Mouse (Mus musculus): ENCODE measurements around the gene Nmt1. TPM values are rescaled to one million over a fixed set of nuclear protein-coding genes. Genes with fewer than 3 reads are reported as not detected.

Gene Nmt1
- polyA plus RNA-seq, 1 experiment: 101 TPM

DNA sequence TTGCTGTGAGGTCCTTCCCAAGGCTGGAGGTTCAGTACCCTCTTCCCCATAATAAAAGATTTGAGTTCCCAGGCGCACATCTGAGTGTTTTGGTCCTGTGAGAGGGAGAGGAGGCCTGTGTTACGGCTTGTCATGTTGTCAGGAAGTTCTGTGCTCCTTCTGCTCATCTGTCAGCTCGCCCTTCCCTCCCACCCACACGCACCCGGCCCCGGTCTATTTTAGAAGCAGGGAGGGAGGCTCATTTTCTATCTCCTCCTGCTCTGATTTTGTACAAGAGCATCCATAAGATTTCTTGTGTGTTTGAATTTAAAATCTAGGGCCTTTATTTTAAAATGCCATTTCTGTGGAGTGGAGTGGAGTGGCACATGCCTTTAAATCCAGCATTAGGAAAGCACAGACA, 10.0 kb downstream of the Nmt1 start:
- no peak for TF ChIP-seq EP300 (IDR thresholded peaks at IDR 0.05; ENCODE audit: insufficient read depth, low read depth, low read length)
- H3K27ac ChIP-seq (ENCODE audit: insufficient read depth, low read length): no peak overlapping the region
- peaks cover 5% of the 10 kb centered on the region for H3K4me1 ChIP-seq (ENCODE audit: control insufficient read depth, insufficient read depth, low read length)
- H3K9ac ChIP-seq (ENCODE audit: low read depth, poor library complexity, severe bottlenecking): no peak overlapping the region
- H3K36me3 ChIP-seq (ENCODE audit: control insufficient read depth, insufficient read depth, low read length, poor library complexity, severe bottlenecking): peaks cover 4% of the 10 kb centered on the region; the same call in 1 of the 2 replicates
- H3K4me3 ChIP-seq (ENCODE audit: low read depth, low read length): no peak overlapping the region
- no peaks in the 10 kb centered on the region for H3K27me3 ChIP-seq (ENCODE audit: control insufficient read depth, insufficient read depth, low read length, poor library complexity, severe bottlenecking)
- no peaks in the 10 kb centered on the region for H3K9me3 ChIP-seq (replicated peaks; ENCODE audit: control insufficient read depth, insufficient read depth, low read length, poor library complexity, severe bottlenecking)

DNA sequence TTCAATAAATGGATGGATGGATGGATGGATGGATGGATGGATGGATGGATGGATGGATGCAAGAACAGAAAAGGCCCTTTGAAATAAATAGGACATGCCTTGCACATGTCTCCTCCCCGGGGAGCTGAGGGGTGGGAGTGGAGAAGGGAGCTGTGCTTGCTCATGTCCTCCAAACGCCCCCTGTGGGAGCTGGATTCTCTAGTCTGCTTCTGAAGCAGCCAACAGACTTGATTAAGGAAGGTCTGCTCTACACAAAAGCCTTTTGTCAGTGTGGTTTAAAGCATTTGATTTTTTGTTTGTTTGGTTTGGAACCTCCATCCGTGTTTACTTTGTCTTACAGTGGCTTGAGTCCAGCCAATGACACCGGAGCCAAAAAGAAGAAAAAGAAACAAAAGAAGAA, 14.8 kb downstream of the Nmt1 start:
- H3K4me3 ChIP-seq (ENCODE audit: low read depth, low read length): no peak overlapping the region
- peak overlapping the region; percentile 92 for H3K27ac ChIP-seq (ENCODE audit: insufficient read depth, low read length)
- H3K9me3 ChIP-seq (replicated peaks; ENCODE audit: control insufficient read depth, insufficient read depth, low read length, poor library complexity, severe bottlenecking): no peaks in the 10 kb centered on the region
- peaks cover 37% of the 10 kb centered on the region for H3K36me3 ChIP-seq (ENCODE audit: control insufficient read depth, insufficient read depth, low read length, poor library complexity, severe bottlenecking)
- TF ChIP-seq EP300 (IDR thresholded peaks at IDR 0.05; ENCODE audit: insufficient read depth, low read depth, low read length): peak; percentile 88
- no peak for TF ChIP-seq POLR2A (IDR thresholded peaks at IDR 0.05; ENCODE audit: insufficient read depth, low read length)
- no peak for TF ChIP-seq CTCF (IDR thresholded peaks at IDR 0.05; ENCODE audit: low read depth, low read length)
- peaks cover 7% of the 10 kb centered on the region for H3K4me1 ChIP-seq (ENCODE audit: control insufficient read depth, insufficient read depth, low read length)
- peak overlapping the region; percentile 59 for H3K9ac ChIP-seq (ENCODE audit: low read depth, poor library complexity, severe bottlenecking)
- no peaks in the 10 kb centered on the region for H3K27me3 ChIP-seq (ENCODE audit: control insufficient read depth, insufficient read depth, low read length, poor library complexity, severe bottlenecking)

DNA sequence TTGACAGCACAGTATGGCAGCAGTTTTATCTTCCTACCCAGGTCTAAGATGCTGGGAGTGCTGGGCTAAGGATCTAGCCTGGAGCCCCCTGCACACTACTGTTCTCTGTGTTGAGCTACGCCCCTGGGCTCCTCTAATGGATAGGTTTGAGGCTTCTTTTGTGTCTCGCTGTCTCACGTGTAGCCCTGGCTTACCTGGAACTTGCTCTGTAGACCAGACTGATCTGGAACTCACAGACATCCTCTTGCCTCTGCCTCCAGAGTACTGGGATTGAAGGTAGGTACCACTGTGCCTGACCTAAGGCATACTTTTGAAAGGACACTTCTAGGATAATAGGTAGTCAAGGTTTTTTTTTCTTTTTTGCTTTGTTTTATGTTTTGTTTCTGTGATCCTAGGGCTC, 16.0 kb downstream of the Nmt1 start:
- Histone ChIP-seq H3K36me3 (ENCODE audit: control insufficient read depth, insufficient read depth, low read length, poor library complexity, severe bottlenecking) (peaks cover 35% of the 10 kb centered on the region), H3K4me1 (ENCODE audit: control insufficient read depth, insufficient read depth, low read length) (peaks cover 7% of the 10 kb centered on the region), H3K4me3 (ENCODE audit: low read depth, low read length) (no peak overlapping the region), H3K9ac (ENCODE audit: low read depth, poor library complexity, severe bottlenecking) (no peak overlapping the region), H3K27ac (ENCODE audit: insufficient read depth, low read length) (peak overlapping the region; percentile 88), H3K9me3 (replicated peaks; ENCODE audit: control insufficient read depth, insufficient read depth, low read length, poor library complexity, severe bottlenecking) (no peaks in the 10 kb centered on the region), H3K27me3 (ENCODE audit: control insufficient read depth, insufficient read depth, low read length, poor library complexity, severe bottlenecking) (no peaks in the 10 kb centered on the region)
- TF ChIP-seq EP300 (IDR thresholded peaks at IDR 0.05; ENCODE audit: insufficient read depth, low read depth, low read length): no peak
- TF ChIP-seq CTCF (IDR thresholded peaks at IDR 0.05; ENCODE audit: low read depth, low read length): no peak
- TF ChIP-seq POLR2A (IDR thresholded peaks at IDR 0.05; ENCODE audit: insufficient read depth, low read length): no peak

DNA sequence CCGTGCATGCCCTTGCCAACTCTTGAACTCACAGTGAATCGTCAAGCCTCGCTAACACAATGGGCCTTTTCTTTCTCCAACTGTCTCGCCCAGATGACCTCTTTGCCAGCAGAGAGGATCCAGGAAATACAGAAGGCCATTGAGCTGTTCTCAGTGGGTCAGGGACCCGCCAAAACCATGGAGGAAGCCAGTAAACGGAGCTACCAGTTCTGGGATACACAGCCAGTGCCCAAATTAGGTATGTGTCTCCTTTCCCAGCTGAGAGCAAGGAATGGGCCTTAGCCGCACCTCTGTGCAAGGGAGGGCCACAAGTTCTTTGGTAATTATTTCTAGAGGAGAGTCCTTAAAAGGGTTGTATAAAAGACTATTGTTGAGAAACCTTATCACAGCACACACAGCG, 18.3 kb downstream of the Nmt1 start:
- Histone ChIP-seq H3K9ac (ENCODE audit: low read depth, poor library complexity, severe bottlenecking) (no peak overlapping the region), H3K27me3 (ENCODE audit: control insufficient read depth, insufficient read depth, low read length, poor library complexity, severe bottlenecking) (no peaks in the 10 kb centered on the region), H3K27ac (ENCODE audit: insufficient read depth, low read length) (0 out of 2 replicates have a peak overlapping the region, but pooled peaks have one; percentile 64), H3K9me3 (replicated peaks; ENCODE audit: control insufficient read depth, insufficient read depth, low read length, poor library complexity, severe bottlenecking) (no peaks in the 10 kb centered on the region), H3K4me1 (ENCODE audit: control insufficient read depth, insufficient read depth, low read length) (peaks cover 7% of the 10 kb centered on the region), H3K4me3 (ENCODE audit: low read depth, low read length) (no peak overlapping the region), H3K36me3 (ENCODE audit: control insufficient read depth, insufficient read depth, low read length, poor library complexity, severe bottlenecking) (peaks cover 46% of the 10 kb centered on the region)
- TF ChIP-seq EP300 (IDR thresholded peaks at IDR 0.05; ENCODE audit: insufficient read depth, low read depth, low read length): no peak
- no peak for TF ChIP-seq POLR2A (IDR thresholded peaks at IDR 0.05; ENCODE audit: insufficient read depth, low read length)
- no peak for TF ChIP-seq CTCF (IDR thresholded peaks at IDR 0.05; ENCODE audit: low read depth, low read length)

DNA sequence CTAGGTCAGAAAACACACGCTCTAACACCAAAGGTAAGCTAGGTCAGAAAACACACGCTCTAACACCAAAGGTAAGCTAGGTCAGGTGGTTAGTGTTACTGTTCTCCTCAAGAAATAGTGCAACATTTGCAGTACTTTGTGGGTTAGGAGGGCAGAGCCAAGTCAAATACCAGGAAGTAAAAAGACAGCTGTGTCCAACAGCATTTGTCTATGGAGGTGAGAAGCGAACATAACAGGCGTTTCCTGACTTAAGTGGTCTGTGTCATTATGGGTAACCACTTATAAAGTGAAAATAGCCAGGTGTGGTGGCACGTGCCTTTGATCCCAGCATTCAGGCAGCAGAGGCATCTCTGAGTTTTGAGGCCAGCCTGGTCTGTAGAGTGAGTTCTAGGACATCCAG, 21.6 kb downstream of the Nmt1 start:
- Histone ChIP-seq H3K27me3 (ENCODE audit: control insufficient read depth, insufficient read depth, low read length, poor library complexity, severe bottlenecking) (no peaks in the 10 kb centered on the region), H3K9me3 (replicated peaks; ENCODE audit: control insufficient read depth, insufficient read depth, low read length, poor library complexity, severe bottlenecking) (no peaks in the 10 kb centered on the region), H3K4me1 (ENCODE audit: control insufficient read depth, insufficient read depth, low read length) (no peaks in the 10 kb centered on the region), H3K4me3 (ENCODE audit: low read depth, low read length) (no peak overlapping the region), H3K27ac (ENCODE audit: insufficient read depth, low read length) (no peak overlapping the region), H3K9ac (ENCODE audit: low read depth, poor library complexity, severe bottlenecking) (no peak overlapping the region), H3K36me3 (ENCODE audit: control insufficient read depth, insufficient read depth, low read length, poor library complexity, severe bottlenecking) (peaks cover 56% of the 10 kb centered on the region)
- TF ChIP-seq EP300 (IDR thresholded peaks at IDR 0.05; ENCODE audit: insufficient read depth, low read depth, low read length): no peak
- TF ChIP-seq POLR2A (IDR thresholded peaks at IDR 0.05; ENCODE audit: insufficient read depth, low read length): no peak
- no peak for TF ChIP-seq CTCF (IDR thresholded peaks at IDR 0.05; ENCODE audit: low read depth, low read length)

DNA sequence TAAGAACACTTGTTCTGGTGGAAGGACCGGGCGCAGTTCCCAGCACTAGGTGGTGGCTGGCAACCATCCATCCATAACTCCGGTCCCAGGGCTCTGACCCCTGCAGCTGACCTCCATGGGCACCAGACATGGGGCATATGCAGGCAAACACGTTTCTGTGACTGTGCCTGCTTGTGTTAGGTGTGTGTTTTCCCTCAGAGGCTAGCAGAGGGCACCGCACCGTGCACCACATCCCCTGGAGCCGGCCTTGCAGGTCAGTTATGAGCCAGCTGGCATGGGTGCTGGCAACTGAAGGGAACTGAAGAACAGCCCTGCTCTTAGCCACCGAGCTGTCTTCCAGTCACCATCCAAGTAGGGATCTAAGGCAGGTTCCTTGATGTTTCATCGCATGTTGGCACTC, 22.2 kb downstream of the Nmt1 start:
- Histone ChIP-seq H3K4me1 (ENCODE audit: control insufficient read depth, insufficient read depth, low read length) (no peaks in the 10 kb centered on the region), H3K4me3 (ENCODE audit: low read depth, low read length) (no peak overlapping the region), H3K27ac (ENCODE audit: insufficient read depth, low read length) (no peak overlapping the region), H3K9me3 (replicated peaks; ENCODE audit: control insufficient read depth, insufficient read depth, low read length, poor library complexity, severe bottlenecking) (no peaks in the 10 kb centered on the region), H3K27me3 (ENCODE audit: control insufficient read depth, insufficient read depth, low read length, poor library complexity, severe bottlenecking) (no peaks in the 10 kb centered on the region), H3K9ac (ENCODE audit: low read depth, poor library complexity, severe bottlenecking) (no peak overlapping the region), H3K36me3 (ENCODE audit: control insufficient read depth, insufficient read depth, low read length, poor library complexity, severe bottlenecking) (peaks cover 53% of the 10 kb centered on the region)
- TF ChIP-seq EP300 (IDR thresholded peaks at IDR 0.05; ENCODE audit: insufficient read depth, low read depth, low read length) (no peak), POLR2A (IDR thresholded peaks at IDR 0.05; ENCODE audit: insufficient read depth, low read length) (no peak), CTCF (IDR thresholded peaks at IDR 0.05; ENCODE audit: low read depth, low read length) (no peak)

Measured in ES-Bruce4 (cell line).